Mouse (Mus musculus): ENCODE data around the gene Stt3b. TPM values are rescaled to one million over a fixed set of nuclear protein-coding genes. Genes with fewer than 3 reads are reported as not detected.

The Stt3b gene
- polyA plus RNA-seq, 1 experiment = 50.5 TPM

GRCm38 (mm10) chr9:115230141-115230540, 80.1 kb downstream of the Stt3b start:
- Histone ChIP-seq H3K79me3 (ENCODE audit: low read depth) (no peaks in the 10 kb centered on the region), H3ac (ENCODE audit: control insufficient read depth, insufficient read length, low read depth) (no peak overlapping the region), H3K79me2 (ENCODE audit: control insufficient read depth, insufficient read depth) (no peaks in the 10 kb centered on the region), H3K27me3 (ENCODE audit: control insufficient read depth, insufficient read depth, insufficient read length) (no peaks in the 10 kb centered on the region), H3K36me3 (ENCODE audit: control insufficient read depth, insufficient read depth) (no peaks in the 10 kb centered on the region), H3K4me3 (ENCODE audit: insufficient read depth, poor library complexity, severe bottlenecking) (no peak overlapping the region)
- TF ChIP-seq CEBPB (IDR thresholded peaks at IDR 0.05; ENCODE audit: low read depth) (no peak), MAX (IDR thresholded peaks at IDR 0.05) (no peak), MYOD1 (IDR thresholded peaks at IDR 0.05; ENCODE audit: control insufficient read depth, insufficient read length, low read depth) (no peak), USF1 (IDR thresholded peaks at IDR 0.05; ENCODE audit: low read depth) (no peak), CTCF (IDR thresholded peaks at IDR 0.05; ENCODE audit: control insufficient read depth, insufficient read depth, insufficient read length) (no peak), FOSL1 (IDR thresholded peaks at IDR 0.05; ENCODE audit: insufficient read depth, low read length, poor library complexity, severe bottlenecking) (no peak), MYOG (IDR thresholded peaks at IDR 0.05; ENCODE audit: control insufficient read depth, extremely low read depth, insufficient read length) (no peak)

- H3K79me3 ChIP-seq (ENCODE audit: low read depth) = no peaks in the 10 kb centered on the region
- no peak overlapping the region for H3ac ChIP-seq (ENCODE audit: control insufficient read depth, insufficient read length, low read depth)
- H3K36me3 ChIP-seq (ENCODE audit: control insufficient read depth, insufficient read depth) = no peaks in the 10 kb centered on the region
- no peak overlapping the region for H3K4me3 ChIP-seq (ENCODE audit: insufficient read depth, poor library complexity, severe bottlenecking)
- no peaks in the 10 kb centered on the region for H3K79me2 ChIP-seq (ENCODE audit: control insufficient read depth, insufficient read depth)
- TF ChIP-seq CTCF (IDR thresholded peaks at IDR 0.05; ENCODE audit: control insufficient read depth, insufficient read depth, insufficient read length) (no peak), MAX (IDR thresholded peaks at IDR 0.05) (no peak), CEBPB (IDR thresholded peaks at IDR 0.05; ENCODE audit: low read depth) (no peak)
- H3K27me3 ChIP-seq (ENCODE audit: control insufficient read depth, insufficient read depth, insufficient read length) = no peaks in the 10 kb centered on the region
These were observed 80.5 kb downstream of the Stt3b start for GRCm38 (mm10) chr9:115229676-115230075.

GRCm38 (mm10) chr9:115229145-115229544, 81.1 kb downstream of the Stt3b start:
- H3K4me3 ChIP-seq (ENCODE audit: insufficient read depth, poor library complexity, severe bottlenecking) = no peak overlapping the region
- no peaks in the 10 kb centered on the region for H3K27me3 ChIP-seq (ENCODE audit: control insufficient read depth, insufficient read depth, insufficient read length)
- no peaks in the 10 kb centered on the region for H3K36me3 ChIP-seq (ENCODE audit: control insufficient read depth, insufficient read depth)
- H3K79me3 ChIP-seq (ENCODE audit: low read depth) = no peaks in the 10 kb centered on the region
- TF ChIP-seq FOSL1 (IDR thresholded peaks at IDR 0.05; ENCODE audit: insufficient read depth, low read length, poor library complexity, severe bottlenecking) (no peak), MAX (IDR thresholded peaks at IDR 0.05) (no peak), USF1 (IDR thresholded peaks at IDR 0.05; ENCODE audit: low read depth) (no peak), CTCF (IDR thresholded peaks at IDR 0.05; ENCODE audit: control insufficient read depth, insufficient read depth, insufficient read length) (no peak), MYOG (IDR thresholded peaks at IDR 0.05; ENCODE audit: control insufficient read depth, extremely low read depth, insufficient read length) (no peak), CEBPB (IDR thresholded peaks at IDR 0.05; ENCODE audit: low read depth) (no peak)
- no peak overlapping the region for H3ac ChIP-seq (ENCODE audit: control insufficient read depth, insufficient read length, low read depth)
- H3K79me2 ChIP-seq (ENCODE audit: control insufficient read depth, insufficient read depth) = no peaks in the 10 kb centered on the region

GRCm38 (mm10) chr9:115224744-115225354, 85.4 kb downstream of the Stt3b start:
- Histone ChIP-seq H3K36me3 (ENCODE audit: control insufficient read depth, insufficient read depth) (no peaks in the 10 kb centered on the region), H3K27me3 (ENCODE audit: control insufficient read depth, insufficient read depth, insufficient read length) (no peaks in the 10 kb centered on the region), H3K79me2 (ENCODE audit: control insufficient read depth, insufficient read depth) (no peaks in the 10 kb centered on the region), H3ac (ENCODE audit: control insufficient read depth, insufficient read length, low read depth) (no peak overlapping the region), H3K4me3 (ENCODE audit: insufficient read depth, poor library complexity, severe bottlenecking) (no peak overlapping the region), H3K79me3 (ENCODE audit: low read depth) (no peaks in the 10 kb centered on the region)
- TF ChIP-seq CEBPB (IDR thresholded peaks at IDR 0.05; ENCODE audit: low read depth) (no peak), CTCF (IDR thresholded peaks at IDR 0.05; ENCODE audit: control insufficient read depth, insufficient read depth, insufficient read length) (no peak), USF1 (IDR thresholded peaks at IDR 0.05; ENCODE audit: low read depth) (no peak), MYOD1 (IDR thresholded peaks at IDR 0.05; ENCODE audit: control insufficient read depth, insufficient read length, low read depth) (no peak), FOSL1 (IDR thresholded peaks at IDR 0.05; ENCODE audit: insufficient read depth, low read length, poor library complexity, severe bottlenecking) (no peak)

DNA sequence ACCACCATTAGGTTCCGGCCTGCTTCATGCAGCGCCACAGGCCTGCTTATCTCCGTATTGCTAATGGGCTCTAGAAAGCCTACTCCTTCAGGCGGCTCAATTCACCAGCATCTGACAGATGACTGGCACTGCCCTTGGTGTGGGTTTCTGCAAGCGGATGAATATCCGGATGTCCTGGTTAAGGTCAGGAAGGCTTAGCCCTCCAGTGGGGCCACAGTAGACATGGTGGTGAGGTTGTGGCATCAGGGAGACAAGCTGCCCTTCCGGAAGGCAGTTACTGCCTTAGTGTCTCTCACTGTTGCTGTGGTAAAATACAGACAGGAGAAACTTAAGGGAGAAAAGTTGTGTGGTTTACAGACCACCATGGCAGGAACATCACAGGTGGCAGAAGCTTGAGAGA, 89.0 kb downstream of the Stt3b start:
- no peak for TF ChIP-seq CEBPB (IDR thresholded peaks at IDR 0.05; ENCODE audit: low read depth)
- TF ChIP-seq MYOG (IDR thresholded peaks at IDR 0.05; ENCODE audit: control insufficient read depth, extremely low read depth, insufficient read length) = no peak
- H3K36me3 ChIP-seq (ENCODE audit: control insufficient read depth, insufficient read depth) = no peaks in the 10 kb centered on the region
- no peak overlapping the region for H3K4me3 ChIP-seq (ENCODE audit: insufficient read depth, poor library complexity, severe bottlenecking)
- H3ac ChIP-seq (ENCODE audit: control insufficient read depth, insufficient read length, low read depth) = no peak overlapping the region
- H3K79me3 ChIP-seq (ENCODE audit: low read depth) = no peaks in the 10 kb centered on the region
- H3K79me2 ChIP-seq (ENCODE audit: control insufficient read depth, insufficient read depth) = no peaks in the 10 kb centered on the region
- H3K27me3 ChIP-seq (ENCODE audit: control insufficient read depth, insufficient read depth, insufficient read length) = no peaks in the 10 kb centered on the region

DNA sequence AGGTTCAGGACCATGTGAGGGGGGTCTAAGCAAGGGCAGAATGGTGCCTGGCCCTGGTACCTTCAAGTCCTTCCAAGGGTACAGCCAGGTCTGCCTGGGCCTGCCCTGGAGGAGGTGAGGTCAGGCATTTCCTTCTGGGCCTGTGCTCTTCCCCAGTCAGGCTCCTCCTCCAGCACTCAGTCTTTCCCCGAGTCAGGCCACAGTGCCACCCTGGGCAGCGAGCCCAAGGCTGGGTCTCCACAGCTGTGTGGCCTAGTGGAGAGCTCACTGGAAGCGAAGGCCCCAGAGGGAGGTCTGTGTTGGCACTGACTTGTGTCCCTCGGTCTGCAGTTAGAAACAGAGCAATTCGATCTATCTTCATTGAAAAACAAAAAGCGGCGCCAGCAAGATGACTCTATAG, 89.8 kb downstream of the Stt3b start:
- no peaks in the 10 kb centered on the region for H3K79me2 ChIP-seq (ENCODE audit: control insufficient read depth, insufficient read depth)
- H3K4me3 ChIP-seq (ENCODE audit: insufficient read depth, poor library complexity, severe bottlenecking) = no peak overlapping the region
- TF ChIP-seq CEBPB (IDR thresholded peaks at IDR 0.05; ENCODE audit: low read depth) (no peak), MYOG (IDR thresholded peaks at IDR 0.05; ENCODE audit: control insufficient read depth, extremely low read depth, insufficient read length) (no peak), MAX (IDR thresholded peaks at IDR 0.05) (no peak), CTCF (IDR thresholded peaks at IDR 0.05; ENCODE audit: control insufficient read depth, insufficient read depth, insufficient read length) (no peak), MYOD1 (IDR thresholded peaks at IDR 0.05; ENCODE audit: control insufficient read depth, insufficient read length, low read depth) (no peak), FOSL1 (IDR thresholded peaks at IDR 0.05; ENCODE audit: insufficient read depth, low read length, poor library complexity, severe bottlenecking) (no peak), USF1 (IDR thresholded peaks at IDR 0.05; ENCODE audit: low read depth) (no peak)
- no peak overlapping the region for H3ac ChIP-seq (ENCODE audit: control insufficient read depth, insufficient read length, low read depth)
- no peaks in the 10 kb centered on the region for H3K27me3 ChIP-seq (ENCODE audit: control insufficient read depth, insufficient read depth, insufficient read length)
- H3K36me3 ChIP-seq (ENCODE audit: control insufficient read depth, insufficient read depth) = no peaks in the 10 kb centered on the region
- H3K79me3 ChIP-seq (ENCODE audit: low read depth) = no peaks in the 10 kb centered on the region

Data from C2C12 (cell line).